Mouse (Mus musculus): ENCODE results near the gene Atp6v1g1. TPM values are rescaled to one million over a fixed set of nuclear protein-coding genes. Genes with fewer than 3 reads are reported as not detected.

Atp6v1g1 gene
- polyA plus RNA-seq, 1 experiment from 2014 or later: 414 TPM

- H3K4me3 ChIP-seq (ENCODE audit: low read depth, low read length): no peak overlapping the region
- ATAC-seq: no peak
- WGBS: 83% methylated on average over 2 of the region's 2 CpGs
- H3K9ac ChIP-seq (ENCODE audit: low read depth, low read length): no peak overlapping the region
- no peaks in the 10 kb centered on the region for H3K9me3 ChIP-seq (replicated peaks; ENCODE audit: control insufficient read depth, low read length, poor library complexity, severe bottlenecking)
- H3K36me3 ChIP-seq (ENCODE audit: control insufficient read depth, insufficient read depth, low read length): no peaks in the 10 kb centered on the region
- no peak overlapping the region for H3K4me2 ChIP-seq (ENCODE audit: low read length)
- no peaks in the 10 kb centered on the region for H3K27me3 ChIP-seq (ENCODE audit: control insufficient read depth, insufficient read depth, low read depth, low read length)
- no peak overlapping the region for H3K27ac ChIP-seq (ENCODE audit: low read length)
- H3K4me1 ChIP-seq (ENCODE audit: control insufficient read depth, insufficient read depth, low read length): peaks cover 26% of the 10 kb centered on the region
Observed at GRCm38 (mm10) chr4:63542209-63542608, 2.4 kb upstream of the Atp6v1g1 start.

DNA sequence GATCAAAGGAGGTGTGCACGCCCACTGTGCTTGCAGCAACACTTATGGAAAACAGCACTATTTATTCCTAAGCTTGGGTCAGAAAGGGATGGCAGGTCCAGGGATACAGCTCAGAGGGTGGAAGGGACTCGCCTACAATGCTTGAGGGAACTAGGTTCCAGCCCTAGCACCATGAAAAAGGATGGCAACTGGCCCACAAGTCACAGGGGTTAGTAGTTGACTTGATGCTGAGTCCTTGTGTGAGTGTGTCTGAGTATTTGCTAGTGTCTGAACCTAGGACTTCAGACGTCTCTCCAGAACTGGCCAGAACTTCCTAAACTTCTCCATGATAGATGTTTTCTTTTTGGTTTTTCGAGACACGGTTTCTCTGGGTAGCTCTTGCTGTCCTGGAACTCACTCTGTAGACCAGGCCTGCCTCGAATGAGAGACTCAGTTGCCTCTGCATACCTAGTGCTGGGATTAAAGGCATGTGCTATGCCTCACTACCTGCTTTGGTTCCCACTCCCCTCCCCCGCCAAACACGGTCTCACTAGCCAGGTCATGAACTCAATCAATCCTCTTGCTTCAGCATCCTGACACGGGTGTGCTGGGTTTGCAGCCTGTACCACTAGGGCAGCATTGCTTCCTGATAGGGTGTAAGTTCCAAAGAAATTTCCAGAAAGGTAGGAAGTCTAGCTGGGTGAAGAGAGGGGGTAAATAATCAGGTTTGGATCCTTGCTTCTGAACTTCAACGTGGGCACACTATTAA is 652 bp upstream of the Atp6v1g1 start:
- H3K9ac ChIP-seq (ENCODE audit: low read depth, low read length): peak overlapping the region; percentile 92; the same call in 1 of the 2 replicates
- H3K4me1 ChIP-seq (ENCODE audit: control insufficient read depth, insufficient read depth, low read length): peaks cover 25% of the 10 kb centered on the region
- 60% methylated on average over 10 of the region's 10 CpGs for WGBS

GRCm38 (mm10) chr4:63545231-63545958 is 823 bp downstream of the Atp6v1g1 start:
- WGBS: 11% methylated on average over 25 of the region's 26 CpGs
- H3K9ac ChIP-seq (ENCODE audit: low read depth, low read length): peak overlapping the region; percentile 92
- H3K9me3 ChIP-seq (replicated peaks; ENCODE audit: control insufficient read depth, low read length, poor library complexity, severe bottlenecking): no peaks in the 10 kb centered on the region
- H3K4me2 ChIP-seq (ENCODE audit: low read length): peak overlapping the region; percentile 90
- H3K4me1 ChIP-seq (ENCODE audit: control insufficient read depth, insufficient read depth, low read length): peaks cover 25% of the 10 kb centered on the region
- no peaks in the 10 kb centered on the region for H3K27me3 ChIP-seq (ENCODE audit: control insufficient read depth, insufficient read depth, low read depth, low read length)
- H3K36me3 ChIP-seq (ENCODE audit: control insufficient read depth, insufficient read depth, low read length): peaks cover 13% of the 10 kb centered on the region
- H3K4me3 ChIP-seq (ENCODE audit: low read depth, low read length): peak overlapping the region; percentile 66
- no peak for ATAC-seq
- peak overlapping the region; percentile 86 for H3K27ac ChIP-seq (ENCODE audit: low read length)

More for the DNA sequence above, 652 bp upstream of the Atp6v1g1 start:
- H3K36me3 ChIP-seq (ENCODE audit: control insufficient read depth, insufficient read depth, low read length): peaks cover 5% of the 10 kb centered on the region
- peak; percentile 80 for ATAC-seq
- H3K27ac ChIP-seq (ENCODE audit: low read length): peak overlapping the region; percentile 86
- no peaks in the 10 kb centered on the region for H3K9me3 ChIP-seq (replicated peaks; ENCODE audit: control insufficient read depth, low read length, poor library complexity, severe bottlenecking)
- H3K4me3 ChIP-seq (ENCODE audit: low read depth, low read length): peak overlapping the region; percentile 66
- no peaks in the 10 kb centered on the region for H3K27me3 ChIP-seq (ENCODE audit: control insufficient read depth, insufficient read depth, low read depth, low read length)
- H3K4me2 ChIP-seq (ENCODE audit: low read length): peak overlapping the region; percentile 57

- Histone ChIP-seq H3K36me3 (ENCODE audit: control insufficient read depth, insufficient read depth, low read length) (peaks cover 20% of the 10 kb centered on the region), H3K9me3 (replicated peaks; ENCODE audit: control insufficient read depth, low read length, poor library complexity, severe bottlenecking) (no peaks in the 10 kb centered on the region), H3K27ac (ENCODE audit: low read length) (no peak overlapping the region), H3K4me2 (ENCODE audit: low read length) (peak overlapping the region; percentile 90), H3K4me3 (ENCODE audit: low read depth, low read length) (no peak overlapping the region), H3K27me3 (ENCODE audit: control insufficient read depth, insufficient read depth, low read depth, low read length) (no peaks in the 10 kb centered on the region), H3K4me1 (ENCODE audit: control insufficient read depth, insufficient read depth, low read length) (peaks cover 25% of the 10 kb centered on the region), H3K9ac (ENCODE audit: low read depth, low read length) (no peak overlapping the region)
- WGBS: 84% methylated on average over 6 of the region's 6 CpGs
- no peak for ATAC-seq
Observed at GRCm38 (mm10) chr4:63546441-63547055, 2.0 kb downstream of the Atp6v1g1 start.

GRCm38 (mm10) chr4:63547799-63548198 is 3.2 kb downstream of the Atp6v1g1 start:
- WGBS: 80% methylated on average over 1 of the region's 1 CpGs
- Histone ChIP-seq H3K4me2 (ENCODE audit: low read length) (no peak overlapping the region), H3K4me3 (ENCODE audit: low read depth, low read length) (no peak overlapping the region)

DNA sequence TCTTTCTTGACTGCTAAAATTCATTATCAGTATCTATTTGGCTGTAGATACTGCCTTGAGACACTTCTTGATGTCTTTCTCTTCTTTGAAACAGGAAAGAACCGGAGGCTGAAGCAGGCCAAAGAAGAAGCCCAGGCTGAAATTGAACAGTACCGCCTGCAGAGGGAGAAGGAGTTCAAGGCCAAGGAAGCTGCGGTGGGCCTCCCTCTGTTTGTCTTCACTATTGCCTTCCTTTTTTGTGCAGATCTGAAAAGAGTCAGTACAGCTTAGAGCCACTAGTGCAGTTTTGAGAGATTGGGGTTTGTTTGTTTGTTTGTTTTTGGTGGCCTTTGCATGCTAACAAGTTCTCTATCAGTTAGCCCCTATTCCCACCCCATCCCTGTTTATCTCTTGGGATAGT is 3.9 kb downstream of the Atp6v1g1 start:
- H3K9ac ChIP-seq (ENCODE audit: low read depth, low read length): no peak overlapping the region
- ATAC-seq: no peak
- no peak overlapping the region for H3K27ac ChIP-seq (ENCODE audit: low read length)
- H3K9me3 ChIP-seq (replicated peaks; ENCODE audit: control insufficient read depth, low read length, poor library complexity, severe bottlenecking): no peaks in the 10 kb centered on the region
- peaks cover 25% of the 10 kb centered on the region for H3K36me3 ChIP-seq (ENCODE audit: control insufficient read depth, insufficient read depth, low read length)
- H3K4me3 ChIP-seq (ENCODE audit: low read depth, low read length): no peak overlapping the region
- no peak overlapping the region for H3K4me2 ChIP-seq (ENCODE audit: low read length)
- no peaks in the 10 kb centered on the region for H3K27me3 ChIP-seq (ENCODE audit: control insufficient read depth, insufficient read depth, low read depth, low read length)
- peaks cover 25% of the 10 kb centered on the region for H3K4me1 ChIP-seq (ENCODE audit: control insufficient read depth, insufficient read depth, low read length)
- WGBS: 82% methylated on average over 3 of the region's 3 CpGs

More at GRCm38 (mm10) chr4:63547799-63548198, 3.2 kb downstream of the Atp6v1g1 start:
- H3K4me1 ChIP-seq (ENCODE audit: control insufficient read depth, insufficient read depth, low read length): peaks cover 25% of the 10 kb centered on the region
- H3K27me3 ChIP-seq (ENCODE audit: control insufficient read depth, insufficient read depth, low read depth, low read length): no peaks in the 10 kb centered on the region
- H3K9ac ChIP-seq (ENCODE audit: low read depth, low read length): no peak overlapping the region
- no peaks in the 10 kb centered on the region for H3K9me3 ChIP-seq (replicated peaks; ENCODE audit: control insufficient read depth, low read length, poor library complexity, severe bottlenecking)
- ATAC-seq: no peak
- H3K27ac ChIP-seq (ENCODE audit: low read length): no peak overlapping the region
- H3K36me3 ChIP-seq (ENCODE audit: control insufficient read depth, insufficient read depth, low read length): peaks cover 25% of the 10 kb centered on the region

DNA sequence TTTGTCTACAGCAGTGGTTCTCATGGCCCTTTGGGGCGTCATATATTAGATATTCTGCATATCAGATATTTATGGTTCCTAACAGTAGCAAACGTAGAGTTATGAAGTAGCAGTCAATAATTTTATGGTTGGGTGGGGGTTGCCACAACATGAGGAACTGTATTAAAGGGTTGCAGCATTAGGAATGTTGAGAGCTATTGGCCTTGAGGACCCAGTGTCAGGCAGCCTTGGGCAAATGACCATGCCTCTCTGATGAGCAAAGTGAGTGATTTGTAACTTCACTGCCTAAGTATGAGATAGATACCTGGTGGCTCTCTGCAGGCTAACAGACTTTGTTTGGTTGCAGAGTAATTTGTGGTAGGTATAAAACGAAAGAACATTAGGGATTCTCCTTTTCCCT is 6.3 kb downstream of the Atp6v1g1 start:
- WGBS: 97% methylated on average over 3 of the region's 3 CpGs
- H3K4me1 ChIP-seq (ENCODE audit: control insufficient read depth, insufficient read depth, low read length): peaks cover 16% of the 10 kb centered on the region
- no peaks in the 10 kb centered on the region for H3K27me3 ChIP-seq (ENCODE audit: control insufficient read depth, insufficient read depth, low read depth, low read length)
- no peak overlapping the region for H3K4me3 ChIP-seq (ENCODE audit: low read depth, low read length)
- ATAC-seq: no peak
- H3K4me2 ChIP-seq (ENCODE audit: low read length): no peak overlapping the region
- H3K9me3 ChIP-seq (replicated peaks; ENCODE audit: control insufficient read depth, low read length, poor library complexity, severe bottlenecking): no peaks in the 10 kb centered on the region
- no peak overlapping the region for H3K9ac ChIP-seq (ENCODE audit: low read depth, low read length)
- H3K27ac ChIP-seq (ENCODE audit: low read length): no peak overlapping the region
- peaks cover 25% of the 10 kb centered on the region for H3K36me3 ChIP-seq (ENCODE audit: control insufficient read depth, insufficient read depth, low read length)

DNA sequence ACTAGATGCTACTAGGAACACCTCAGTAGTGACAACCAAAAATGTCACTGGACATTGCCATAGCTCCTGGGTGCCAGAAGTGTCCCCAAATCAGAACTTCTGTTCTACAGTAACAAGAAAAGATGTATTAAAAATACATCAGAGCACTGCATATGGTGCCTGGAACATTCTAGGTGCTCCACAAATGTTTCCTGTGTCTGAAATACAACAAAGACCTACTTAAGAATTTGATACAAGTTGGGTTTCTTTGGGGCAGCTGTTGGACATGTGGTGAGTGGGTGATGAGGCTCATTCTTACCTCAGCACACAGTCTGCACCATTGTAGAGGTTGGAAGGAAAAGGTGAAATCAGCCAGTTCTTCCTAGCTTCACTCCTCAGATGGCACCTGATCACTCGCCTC is 8.3 kb downstream of the Atp6v1g1 start:
- Histone ChIP-seq H3K36me3 (ENCODE audit: control insufficient read depth, insufficient read depth, low read length) (peaks cover 25% of the 10 kb centered on the region), H3K9me3 (replicated peaks; ENCODE audit: control insufficient read depth, low read length, poor library complexity, severe bottlenecking) (no peaks in the 10 kb centered on the region)

More for the DNA sequence above, 8.3 kb downstream of the Atp6v1g1 start:
- 95% methylated on average over 1 of the region's 1 CpGs for WGBS
- ATAC-seq: no peak
- Histone ChIP-seq H3K27ac (ENCODE audit: low read length) (no peak overlapping the region), H3K4me1 (ENCODE audit: control insufficient read depth, insufficient read depth, low read length) (0 out of 2 replicates have a peak, but pooled peaks cover 2% of the 10 kb centered on the region), H3K9ac (ENCODE audit: low read depth, low read length) (no peak overlapping the region), H3K4me3 (ENCODE audit: low read depth, low read length) (no peak overlapping the region), H3K4me2 (ENCODE audit: low read length) (no peak overlapping the region), H3K27me3 (ENCODE audit: control insufficient read depth, insufficient read depth, low read depth, low read length) (no peaks in the 10 kb centered on the region)

Measured in midbrain, embryonic 16.5 days (tissue).